Comparison of ENCODE assay signal across 8 mouse cellular contexts in genomic region chr10:122894555-122895069, GRCm38 (mm10).
DNase-seq lines count a peak whose midpoint lies in the region; ATAC-seq and TF ChIP-seq lines count a peak whose summit lies in the region.

No protein-coding gene starts in this region.

- TF ChIP-seq EP300 in heart, adult 2 months (IDR thresholded peaks at IDR 0.05; ENCODE audit: insufficient read depth, low read depth, low read length) = peak; percentile 79; the same call in 1 of the 2 replicates
- TF ChIP-seq EP300 in lung, postnatal 0 days (IDR thresholded peaks at IDR 0.05) = peak; percentile 92

- H3K27me3 ChIP-seq in heart, adult 2 months (ENCODE audit: control insufficient read depth, insufficient read depth, low read length) = no peaks in the 10 kb centered on the region
- H3K27me3 ChIP-seq in intestine, postnatal 0 days (replicated peaks; ENCODE audit: control insufficient read depth, insufficient read depth, low read length) = no peaks in the 10 kb centered on the region
- no peaks in the 10 kb centered on the region for H3K27me3 ChIP-seq in lung, postnatal 0 days (replicated peaks; ENCODE audit: insufficient read depth, low read length)
- H3K27me3 ChIP-seq in testis, adult 2 months (ENCODE audit: control insufficient read depth, insufficient read depth, low read length) = no peaks in the 10 kb centered on the region

- peak; percentile 91 for ATAC-seq in common myeloid progenitor, adult 5-6 weeks (replicated peaks; ENCODE audit: low read depth, poor library complexity, severe bottlenecking)
- peak; percentile 31; the same call in 1 of the 2 replicates for ATAC-seq in intestine, postnatal 0 days
- peak; percentile 87 for ATAC-seq in lung, postnatal 0 days

- no peaks in the 10 kb centered on the region for H3K79me2 ChIP-seq in heart, adult 2 months (replicated peaks; ENCODE audit: control insufficient read depth, insufficient read depth, low read length)

- no peak overlapping the region for H3K4me3 ChIP-seq in heart, adult 2 months
- H3K4me3 ChIP-seq in intestine, postnatal 0 days (ENCODE audit: low read depth, low read length) = no peak overlapping the region
- no peak overlapping the region for H3K4me3 ChIP-seq in lung, postnatal 0 days (ENCODE audit: low read depth, low read length)
- H3K4me3 ChIP-seq in testis, adult 2 months (ENCODE audit: control insufficient read depth, low read depth, low read length) = no peak overlapping the region

- H3K27ac ChIP-seq in heart, adult 2 months = peak overlapping the region; percentile 54
- no peak overlapping the region for H3K27ac ChIP-seq in intestine, postnatal 0 days (ENCODE audit: low read depth, low read length)
- H3K27ac ChIP-seq in lung, postnatal 0 days (ENCODE audit: low read length) = peak overlapping the region; percentile 85
- H3K27ac ChIP-seq in testis, adult 2 months (ENCODE audit: control insufficient read depth, insufficient read depth, low read depth, low read length) = peak overlapping the region; percentile 7; the same call in 1 of the 2 replicates

- H3K4me1 ChIP-seq in heart, adult 2 months (ENCODE audit: control insufficient read depth, insufficient read depth, low read length) = peaks cover 16% of the 10 kb centered on the region
- H3K4me1 ChIP-seq in intestine, postnatal 0 days (replicated peaks; ENCODE audit: control insufficient read depth, insufficient read depth, low read length) = no peaks in the 10 kb centered on the region
- peaks cover 3% of the 10 kb centered on the region; the same call in 1 of the 2 replicates for H3K4me1 ChIP-seq in lung, postnatal 0 days (ENCODE audit: insufficient read depth, low read depth, low read length)
- peaks cover 3% of the 10 kb centered on the region; the same call in 1 of the 2 replicates for H3K4me1 ChIP-seq in testis, adult 2 months (ENCODE audit: control insufficient read depth, insufficient read depth, low read length)

- H3K36me3 ChIP-seq in heart, adult 2 months (ENCODE audit: control insufficient read depth, insufficient read depth, low read length) = peaks cover 2% of the 10 kb centered on the region
- no peaks in the 10 kb centered on the region for H3K36me3 ChIP-seq in intestine, postnatal 0 days (ENCODE audit: control insufficient read depth, insufficient read depth)
- H3K36me3 ChIP-seq in lung, postnatal 0 days (ENCODE audit: insufficient read depth, low read length) = no peaks in the 10 kb centered on the region
- no peaks in the 10 kb centered on the region for H3K36me3 ChIP-seq in testis, adult 2 months (ENCODE audit: control insufficient read depth, insufficient read depth, low read length)

- DNase-seq in 416B (ENCODE audit: low read depth) (peak; percentile 10), NIH3T3 (ENCODE audit: low read depth) (peak; percentile 92)
- DNase-seq in heart, adult 2 months = peak; percentile 76 to 87
- peak; percentile 97 for DNase-seq in lung, postnatal 0 days (ENCODE audit: low spot score)
- DNase-seq in right cerebral cortex, postnatal 36 days (ENCODE audit: low spot score in 2 of 2) = no peak

- 28% methylated on average over 12 of the region's 12 CpGs for WGBS in heart, adult 2 months
- WGBS in intestine, postnatal 0 days = 72% methylated on average over 12 of the region's 12 CpGs
- 20% methylated on average over 12 of the region's 12 CpGs for WGBS in lung, postnatal 0 days

- intact Hi-C loops in heart, adult 2 months (cut with DNase I) = loop anchor here (5.0 to 10.0 kb wide), 5 partner anchors 47 to 210 kb away; no protein-coding TSS in a partner anchor

- H3K9ac ChIP-seq in heart, adult 2 months (ENCODE audit: low read depth, low read length) = no peak overlapping the region
- H3K9ac ChIP-seq in intestine, postnatal 0 days (ENCODE audit: low read depth, low read length) = no peak overlapping the region
- H3K9ac ChIP-seq in lung, postnatal 0 days (replicated peaks; ENCODE audit: low read depth) = no peak overlapping the region

- no peak for TF ChIP-seq POLR2A in heart, adult 2 months (IDR thresholded peaks at IDR 0.05; ENCODE audit: insufficient read depth, low read depth, low read length)
- no peak for TF ChIP-seq POLR2A in testis, adult 2 months (IDR thresholded peaks at IDR 0.05; ENCODE audit: control insufficient read depth, low read depth, low read length)

- no peak for TF ChIP-seq CTCF in heart, adult 2 months (IDR thresholded peaks at IDR 0.05)
- TF ChIP-seq CTCF in intestine, postnatal 0 days (IDR thresholded peaks at IDR 0.05; ENCODE audit: low read depth) = no peak
- no peak for TF ChIP-seq CTCF in lung, postnatal 0 days (IDR thresholded peaks at IDR 0.05)
- no peak for TF ChIP-seq CTCF in testis, adult 2 months (IDR thresholded peaks at IDR 0.05; ENCODE audit: control insufficient read depth, insufficient read depth, insufficient replicate concordance, low read depth, low read length)

- no peak overlapping the region for H3K4me2 ChIP-seq in intestine, postnatal 0 days (replicated peaks; ENCODE audit: low read depth)
- no peak overlapping the region for H3K4me2 ChIP-seq in lung, postnatal 0 days (replicated peaks; ENCODE audit: low read depth, low read length)

- H3K9me3 ChIP-seq in intestine, postnatal 0 days (ENCODE audit: control insufficient read depth) = no peaks in the 10 kb centered on the region
- no peaks in the 10 kb centered on the region for H3K9me3 ChIP-seq in lung, postnatal 0 days (ENCODE audit: low read length)

Comparison
In these comparisons a context has a peak if more than half of its experiments do, and no peak if none do; other contexts are left out.
1. DNase-seq: peak in 416B (single experiment), NIH3T3 (single experiment), heart, adult 2 months (2 of 2) and lung, postnatal 0 days (single experiment); none in right cerebral cortex, postnatal 36 days (0 of 2).
2. ATAC-seq: peak in every context shown above with its lines; median percentile 91 in common myeloid progenitor, adult 5-6 weeks; 87 in lung, postnatal 0 days; 31 in intestine, postnatal 0 days.